Mouse (Mus musculus): Measurements from ENCODE around the gene Fetub. TPM values are rescaled to one million over a fixed set of nuclear protein-coding genes. Genes with fewer than 3 reads are reported as not detected.

Fetub gene
- polyA plus RNA-seq (2017; shearing (Covaris generic)), result not detected

GRCm38 (mm10) chr16:22918034-22918433, at the start of gene Fetub:
Gene Fetub, plus strand, starts transcription at chr16:22918334.

GRCm38 (mm10) chr16:22890683-22891510, 27.2 kb upstream of the Fetub start, which contains the start of gene Ahsg:
Gene Ahsg, plus strand, starts transcription at chr16:22891277.

GRCm38 (mm10) chr16:22950840-22951395, 32.8 kb downstream of the Fetub start, which contains the start of gene Hrg:
Gene Hrg, plus strand, starts transcription at chr16:22951072.

Other genes with a start within 250 kb of the Fetub start
- gene Crygs, start 106.8 kb upstream of the Fetub start, polyA plus RNA-seq (2017; shearing (Covaris generic)), result not detected
- gene Tbccd1, start 60.7 kb upstream of the Fetub start, polyA plus RNA-seq (2017; shearing (Covaris generic)), result 12.6 TPM
- gene Dnajb11, start 60.5 kb upstream of the Fetub start, polyA plus RNA-seq (2017; shearing (Covaris generic)), result 76.0 TPM
- gene Ahsg, start 27.1 kb upstream of the Fetub start, polyA plus RNA-seq (2017; shearing (Covaris generic)), result not detected
- gene Hrg, start 32.7 kb downstream of the Fetub start, polyA plus RNA-seq (2017; shearing (Covaris generic)), result not detected
- not detected for gene Kng2, start 111.1 kb downstream of the Fetub start, polyA plus RNA-seq (2017; shearing (Covaris generic))
- gene Kng1, start 139.5 kb downstream of the Fetub start, polyA plus RNA-seq (2017; shearing (Covaris generic)), result not detected
- gene Eif4a2, start 189.1 kb downstream of the Fetub start, polyA plus RNA-seq (2017; shearing (Covaris generic)), result 460 TPM
- 14.0 TPM for gene Rfc4, start 209.4 kb downstream of the Fetub start, polyA plus RNA-seq (2017; shearing (Covaris generic))
- gene Adipoq, start 228.2 kb downstream of the Fetub start, polyA plus RNA-seq (2017; shearing (Covaris generic)), result not detected